Mouse (Mus musculus) lung, embryonic 15.5 days (tissue): ENCODE measurements around the gene Mamld1. TPM values are rescaled to one million over a fixed set of nuclear protein-coding genes. Genes with fewer than 3 reads are reported as not detected.
A peak's percentile ranks its signal among the peaks of the same experiment; 100 is the strongest.

ENCODE experiments used
- ATAC-seq: fragments of 200-750 bp; cut with Nextera tagmentation; 2 replicates; pipeline ENCODE4 v1.8.0; 2017; ENCODE audit warnings: moderate number of reproducible peaks, borderline replicate concordance; ENCODE audit not compliant: low FRiP score, low TSS enrichment; ENCODE audit errors: extremely low read depth
- H3K27ac ChIP-seq: fragments of 300-500 bp; sonication (generic); 2 replicates; pipeline ENCODE4 v1.5.1; 2015; ENCODE audit warnings: moderate library complexity, mild to moderate bottlenecking, inconsistent platforms
- H3K27me3 ChIP-seq: fragments of 300-500 bp; sonication (generic); 2 replicates; pipeline ENCODE4 v1.6.1; 2015; ENCODE audit warnings: inconsistent platforms
- H3K36me3 ChIP-seq: fragments of 300-500 bp; sonication (generic); 2 replicates; pipeline ENCODE4 v1.6.1; 2015; ENCODE audit warnings: inconsistent platforms
- H3K4me1 ChIP-seq: fragments of 300-500 bp; sonication (generic); 2 replicates; pipeline ENCODE4 v1.6.1; 2015; ENCODE audit warnings: inconsistent platforms
- H3K4me2 ChIP-seq: fragments of 300-500 bp; sonication (generic); 2 replicates; pipeline ENCODE4 v1.6.1; 2015; ENCODE audit warnings: inconsistent platforms, mild to moderate bottlenecking, moderate library complexity
- H3K4me3 ChIP-seq: fragments of 300-500 bp; sonication (generic); 2 replicates; pipeline ENCODE4 v1.5.1; 2015; ENCODE audit warnings: mild to moderate bottlenecking, inconsistent platforms
- H3K9ac ChIP-seq: fragments of 300-500 bp; sonication (generic); 2 replicates; pipeline ENCODE4 v1.6.1; 2015; ENCODE audit warnings: inconsistent platforms
- H3K9me3 ChIP-seq: fragments of 300-500 bp; sonication (generic); 2 replicates; pipeline ENCODE4 v1.6.1; 2016; ENCODE audit warnings: inconsistent platforms
- WGBS: fragments of 180-500 bp; shearing (Covaris S2); methylation state at CpG from one replicate; pipeline ENCODE4 v1.1.7; 2015; 5-methylcytosine and 5-hydroxymethylcytosine counted together
- polyA plus RNA-seq: library from polyadenylated mRNA; unstranded; fragments of >200 nt; fragmentation: Nextera tagmentation; extraction: Ambion mirVana; gene quantifications from 2 replicates; pipeline ENCODE4 v1.2.1, GENCODE M21; 2015

Gene Mamld1
- polyA plus RNA-seq, 1 experiment from 2014 or later: 2.9 TPM

DNA sequence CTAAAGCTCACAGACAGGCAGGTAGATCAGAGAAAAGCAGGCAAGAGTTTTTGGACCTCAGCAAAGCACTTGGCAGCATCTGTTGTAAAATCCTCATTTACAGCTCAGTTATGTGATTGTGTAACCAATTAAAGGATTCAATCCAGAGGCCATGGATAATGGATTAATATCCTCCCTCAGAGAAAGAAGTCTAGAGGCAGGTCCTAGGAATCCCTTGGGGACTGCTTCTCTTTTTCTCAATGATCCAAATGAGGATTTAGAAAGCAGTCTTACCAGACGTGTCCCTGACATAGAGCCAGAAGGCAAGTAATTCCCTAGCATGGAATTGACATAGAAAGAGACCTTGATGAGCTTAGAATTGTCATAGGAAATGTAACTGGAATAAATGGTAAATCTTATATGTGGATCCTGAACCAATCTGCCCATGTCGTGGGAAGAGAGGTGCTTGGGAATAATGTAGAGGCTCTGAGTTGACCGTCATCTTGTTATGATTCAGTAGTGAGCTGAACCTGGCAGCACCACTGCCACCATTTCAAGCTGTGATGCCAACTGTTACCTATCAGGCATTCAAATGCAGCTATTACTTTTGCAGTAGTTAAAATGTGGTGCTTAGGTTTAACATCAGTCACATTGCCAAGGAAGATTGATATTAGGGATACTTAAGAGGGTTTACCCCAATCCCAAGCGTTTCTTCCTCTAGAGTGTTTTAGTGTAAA lies 35.2 kb downstream of the Mamld1 start:
- ATAC-seq: no peak
- H3K9ac ChIP-seq: no peak overlapping the region
- H3K4me3 ChIP-seq: no peak overlapping the region
- H3K9me3 ChIP-seq: no peaks in the 10 kb centered on the region
- no peaks in the 10 kb centered on the region for H3K36me3 ChIP-seq
- H3K27ac ChIP-seq: no peak overlapping the region
- H3K27me3 ChIP-seq: no peaks in the 10 kb centered on the region
- no peak overlapping the region for H3K4me2 ChIP-seq
- no peaks in the 10 kb centered on the region for H3K4me1 ChIP-seq
- 83% methylated on average over 4 of the region's 4 CpGs for WGBS

DNA sequence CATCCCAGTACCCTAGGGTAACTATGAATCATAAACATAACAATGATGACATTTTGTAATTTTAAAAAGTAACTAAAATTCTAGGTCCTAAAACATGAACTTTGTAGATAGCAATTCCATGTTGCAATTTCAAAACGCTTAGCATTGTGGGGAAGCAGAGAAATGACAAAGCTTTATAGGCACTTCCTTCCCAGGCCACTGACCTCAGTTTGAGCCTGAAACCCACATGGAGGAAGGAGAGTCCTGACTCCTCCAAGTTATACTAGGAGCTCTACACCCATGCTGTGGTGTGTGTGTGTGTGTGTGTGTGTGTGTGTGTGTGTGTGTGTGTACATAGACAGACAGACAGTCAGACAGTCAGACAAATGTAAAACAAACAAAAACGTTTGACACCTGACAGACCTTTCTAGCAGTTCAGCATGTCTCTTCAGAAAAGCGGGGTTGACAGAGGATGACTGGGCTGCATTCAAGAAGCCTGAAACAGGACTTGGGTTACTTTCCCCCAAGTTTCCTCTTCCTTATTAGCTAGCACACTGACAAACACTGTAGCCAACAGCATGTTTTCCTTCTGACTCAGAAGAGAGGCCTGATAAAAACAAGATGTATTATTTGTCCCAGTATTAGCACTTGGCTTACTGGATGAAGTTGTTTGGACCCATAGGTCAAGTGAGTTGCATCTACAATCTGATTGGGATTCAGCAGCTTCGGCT lies 37.5 kb downstream of the Mamld1 start:
- H3K36me3 ChIP-seq: no peaks in the 10 kb centered on the region
- WGBS: 51% methylated on average over 4 of the region's 4 CpGs
- no peaks in the 10 kb centered on the region for H3K27me3 ChIP-seq

DNA sequence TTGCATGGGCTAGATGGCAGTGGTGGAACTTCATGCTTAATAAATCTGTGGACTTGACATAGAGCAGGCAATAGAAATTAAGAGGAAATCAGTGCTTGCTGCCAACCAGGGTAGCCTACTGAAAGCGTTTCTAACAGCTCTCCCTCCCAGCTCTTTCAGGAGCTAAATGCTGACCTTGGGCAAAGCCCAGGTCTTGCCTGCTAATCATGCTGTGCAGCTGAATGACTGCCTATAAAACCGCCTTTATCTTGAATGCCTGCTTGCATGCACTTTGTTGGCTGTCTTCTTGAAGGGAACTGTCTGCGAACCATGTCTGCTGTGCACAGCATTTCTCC lies 38.0 kb downstream of the Mamld1 start:
- no peak overlapping the region for H3K4me3 ChIP-seq
- 77% methylated on average over 3 of the region's 3 CpGs for WGBS
- no peak overlapping the region for H3K9ac ChIP-seq
- H3K27me3 ChIP-seq: no peaks in the 10 kb centered on the region
- no peaks in the 10 kb centered on the region for H3K36me3 ChIP-seq
- H3K4me2 ChIP-seq: no peak overlapping the region
- no peaks in the 10 kb centered on the region for H3K9me3 ChIP-seq
- no peak overlapping the region for H3K27ac ChIP-seq
- no peak for ATAC-seq
- H3K4me1 ChIP-seq: no peaks in the 10 kb centered on the region

More for the DNA sequence above, 37.5 kb downstream of the Mamld1 start:
- Histone ChIP-seq H3K4me3 (no peak overlapping the region), H3K9me3 (no peaks in the 10 kb centered on the region), H3K4me2 (no peak overlapping the region), H3K27ac (no peak overlapping the region), H3K4me1 (no peaks in the 10 kb centered on the region), H3K9ac (no peak overlapping the region)
- ATAC-seq: no peak

DNA sequence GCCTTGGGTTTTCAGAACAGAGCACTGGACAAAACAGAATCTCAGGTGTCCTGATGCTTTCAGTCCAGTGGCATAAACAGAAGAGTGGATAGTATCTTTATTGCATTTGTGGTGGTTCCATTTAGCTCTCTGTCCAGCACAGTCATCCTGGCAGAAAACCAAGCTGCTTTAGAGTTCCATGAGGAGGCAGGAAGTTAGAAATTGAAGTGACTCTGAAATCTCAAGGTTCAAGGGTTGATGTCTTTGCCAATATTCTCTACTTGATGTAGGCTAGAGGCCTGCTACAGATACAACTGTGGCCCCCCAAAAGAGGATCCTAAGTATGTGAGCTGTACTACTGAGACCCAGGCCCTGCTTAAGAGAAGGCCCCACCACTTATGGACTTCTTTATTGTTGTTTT lies 55.8 kb downstream of the Mamld1 start:
- H3K4me3 ChIP-seq: no peak overlapping the region

DNA sequence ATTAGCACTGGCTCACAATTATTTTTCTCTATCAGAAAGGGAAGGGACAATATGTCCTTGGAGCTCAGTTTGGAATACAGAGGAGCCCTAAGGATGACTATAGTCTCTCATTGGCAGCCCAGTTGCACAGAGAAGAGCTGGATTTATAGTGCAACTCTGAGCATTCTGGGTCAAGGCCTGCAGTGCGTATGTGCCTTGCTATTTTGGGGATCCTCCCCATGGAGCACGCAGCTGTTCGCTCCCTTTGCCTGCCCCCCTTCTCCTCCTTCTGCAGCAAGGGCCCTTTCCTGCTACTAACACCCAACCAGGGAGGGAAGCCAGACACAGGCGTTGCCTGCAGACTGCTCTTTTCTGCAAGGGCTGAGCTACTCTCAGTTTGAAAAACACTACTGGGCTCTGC lies 56.3 kb downstream of the Mamld1 start:
- Histone ChIP-seq H3K4me2 (no peak overlapping the region), H3K9ac (no peak overlapping the region), H3K4me3 (no peak overlapping the region), H3K27ac (no peak overlapping the region), H3K27me3 (no peaks in the 10 kb centered on the region), H3K4me1 (no peaks in the 10 kb centered on the region), H3K36me3 (no peaks in the 10 kb centered on the region), H3K9me3 (no peaks in the 10 kb centered on the region)
- ATAC-seq: no peak
- 74% methylated on average over 4 of the region's 4 CpGs for WGBS

More for the DNA sequence above, 55.8 kb downstream of the Mamld1 start:
- no peak for ATAC-seq
- Histone ChIP-seq H3K27ac (no peak overlapping the region), H3K4me1 (no peaks in the 10 kb centered on the region), H3K36me3 (no peaks in the 10 kb centered on the region), H3K9ac (no peak overlapping the region), H3K9me3 (no peaks in the 10 kb centered on the region), H3K4me2 (no peak overlapping the region), H3K27me3 (no peaks in the 10 kb centered on the region)

DNA sequence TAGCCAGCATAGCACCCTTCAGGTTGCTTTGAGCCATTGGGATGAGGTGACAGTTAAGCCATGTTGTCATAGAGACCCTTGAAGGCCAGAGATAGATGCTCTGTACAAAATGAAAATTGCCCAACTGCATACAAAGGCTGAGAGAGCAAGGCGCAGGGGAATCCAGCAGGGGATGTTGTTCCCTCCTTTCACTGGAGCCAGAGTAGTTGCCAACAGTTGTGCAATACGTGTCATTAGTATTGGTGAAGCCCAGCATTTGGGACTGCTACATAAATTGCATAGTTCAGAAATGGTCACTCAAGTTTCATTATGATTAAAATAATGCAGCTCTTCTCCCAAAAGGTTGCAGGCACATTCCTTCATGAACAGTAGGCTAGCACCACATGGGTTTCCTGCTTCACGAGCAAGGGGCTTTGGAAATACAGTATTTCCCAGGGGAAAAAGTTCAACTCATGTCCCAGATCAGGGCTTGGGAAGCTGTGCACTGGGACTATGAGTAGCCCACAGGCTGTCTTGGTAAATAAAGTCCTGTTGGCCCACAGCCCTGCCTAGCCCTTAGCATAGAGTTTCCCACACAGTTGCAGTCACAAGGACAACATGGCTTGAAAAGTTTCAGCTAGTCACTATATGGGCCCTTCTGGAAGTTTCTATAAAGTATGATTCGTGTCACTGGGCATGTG lies 58.1 kb downstream of the Mamld1 start:
- Histone ChIP-seq H3K9ac (no peak overlapping the region), H3K4me2 (no peak overlapping the region), H3K4me3 (no peak overlapping the region), H3K27me3 (no peaks in the 10 kb centered on the region), H3K4me1 (no peaks in the 10 kb centered on the region), H3K27ac (no peak overlapping the region), H3K9me3 (no peaks in the 10 kb centered on the region), H3K36me3 (no peaks in the 10 kb centered on the region)
- ATAC-seq: no peak
- 70% methylated on average over 4 of the region's 4 CpGs for WGBS

DNA sequence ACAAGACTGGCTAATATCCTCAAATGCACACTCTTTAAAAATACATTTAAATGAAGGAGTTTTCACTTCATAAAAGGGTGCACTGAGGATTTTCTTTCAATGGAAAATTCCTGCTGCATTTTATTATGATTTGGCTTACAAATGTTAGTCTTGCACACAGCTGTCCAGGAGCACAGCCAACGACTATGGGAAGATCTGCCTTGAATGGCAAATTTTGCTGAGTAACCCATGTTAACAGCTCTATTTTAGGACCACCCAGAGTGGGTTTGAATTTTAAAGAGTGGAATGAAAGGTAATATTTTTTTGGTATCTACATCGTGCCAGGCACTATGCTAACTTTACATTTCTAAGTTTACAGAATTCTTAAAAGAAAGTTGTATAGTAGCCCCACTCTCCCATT lies 60.3 kb downstream of the Mamld1 start:
- Histone ChIP-seq H3K27me3 (no peaks in the 10 kb centered on the region), H3K4me1 (no peaks in the 10 kb centered on the region), H3K4me3 (no peak overlapping the region), H3K36me3 (no peaks in the 10 kb centered on the region), H3K9me3 (no peaks in the 10 kb centered on the region), H3K4me2 (no peak overlapping the region), H3K9ac (no peak overlapping the region), H3K27ac (no peak overlapping the region)
- 49% methylated on average over 2 of the region's 2 CpGs for WGBS
- no peak for ATAC-seq

DNA sequence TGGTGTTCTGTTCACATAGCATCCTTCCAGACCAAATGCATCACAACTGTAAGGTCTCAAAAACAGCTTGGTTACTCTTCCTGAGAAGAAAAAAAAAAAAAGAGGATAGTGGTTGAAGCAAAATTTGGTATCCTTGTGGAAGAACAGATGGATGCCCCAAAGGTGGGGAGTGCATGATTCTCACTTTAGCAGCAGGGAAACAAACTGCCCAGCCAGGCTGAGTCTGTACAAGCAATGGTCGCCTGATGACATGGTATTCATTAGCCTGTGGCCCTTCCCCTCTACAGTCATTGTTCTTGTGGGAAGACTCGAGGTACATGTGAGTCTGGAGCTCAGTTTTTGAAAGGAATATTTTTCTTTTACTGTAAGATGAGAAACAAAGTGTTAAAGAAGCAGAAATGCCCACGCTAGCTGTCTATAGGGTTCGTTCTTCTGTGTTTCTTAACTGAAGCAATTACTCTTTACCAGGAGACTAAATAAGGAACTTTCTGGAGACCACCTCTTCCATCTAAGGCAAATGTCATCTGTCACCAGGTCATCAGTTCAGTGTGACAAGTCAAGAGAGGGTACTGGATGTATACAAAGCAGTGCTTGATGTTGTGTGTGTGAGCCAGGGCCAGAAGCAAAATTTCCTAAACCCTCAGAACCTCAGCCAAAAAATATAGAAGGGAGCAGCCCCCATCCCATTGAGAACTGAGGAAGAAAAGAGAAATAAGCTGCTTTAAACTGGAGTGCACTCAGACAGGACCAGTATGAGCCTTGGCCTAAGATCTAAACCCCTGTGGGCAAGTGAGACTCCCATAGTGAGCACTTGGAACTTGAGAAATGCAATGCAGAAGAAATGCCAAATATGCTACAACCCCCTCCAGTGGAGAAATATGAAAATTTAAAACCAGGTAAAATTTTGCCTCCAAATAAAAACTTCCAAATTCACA lies 72.6 kb downstream of the Mamld1 start:
- no peaks in the 10 kb centered on the region for H3K36me3 ChIP-seq
- no peak overlapping the region for H3K4me3 ChIP-seq
- WGBS: 51% methylated on average over 4 of the region's 4 CpGs
- ATAC-seq: peak; percentile 85; the same call in 1 of the 2 replicates
- H3K27ac ChIP-seq: no peak overlapping the region
- H3K27me3 ChIP-seq: no peaks in the 10 kb centered on the region
- no peak overlapping the region for H3K9ac ChIP-seq
- no peaks in the 10 kb centered on the region for H3K9me3 ChIP-seq
- H3K4me2 ChIP-seq: no peak overlapping the region
- no peaks in the 10 kb centered on the region for H3K4me1 ChIP-seq

DNA sequence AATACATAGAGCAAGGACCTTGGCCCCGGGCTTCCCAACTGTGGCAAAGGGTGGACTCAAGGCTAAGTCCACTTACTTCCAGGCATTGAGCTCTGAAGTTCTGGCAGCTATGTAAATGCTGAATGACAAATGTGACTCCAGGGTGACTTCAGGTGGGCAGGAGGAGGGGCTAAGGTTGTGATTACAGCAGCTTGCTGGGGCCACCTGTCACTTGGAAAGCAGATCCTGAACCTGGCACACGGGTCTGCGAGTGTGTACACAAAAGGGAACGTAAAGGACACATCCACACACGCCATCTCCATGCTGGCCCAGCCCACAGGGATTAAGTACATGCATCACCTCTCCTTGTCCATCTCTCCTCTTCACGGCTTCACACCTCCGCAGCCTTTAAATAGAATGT lies 75.0 kb downstream of the Mamld1 start:
- Histone ChIP-seq H3K9ac (no peak overlapping the region), H3K4me3 (no peak overlapping the region), H3K9me3 (no peaks in the 10 kb centered on the region), H3K27me3 (no peaks in the 10 kb centered on the region), H3K4me2 (no peak overlapping the region), H3K27ac (no peak overlapping the region), H3K4me1 (no peaks in the 10 kb centered on the region), H3K36me3 (no peaks in the 10 kb centered on the region)
- ATAC-seq: no peak
- WGBS: 70% methylated on average over 7 of the region's 7 CpGs

DNA sequence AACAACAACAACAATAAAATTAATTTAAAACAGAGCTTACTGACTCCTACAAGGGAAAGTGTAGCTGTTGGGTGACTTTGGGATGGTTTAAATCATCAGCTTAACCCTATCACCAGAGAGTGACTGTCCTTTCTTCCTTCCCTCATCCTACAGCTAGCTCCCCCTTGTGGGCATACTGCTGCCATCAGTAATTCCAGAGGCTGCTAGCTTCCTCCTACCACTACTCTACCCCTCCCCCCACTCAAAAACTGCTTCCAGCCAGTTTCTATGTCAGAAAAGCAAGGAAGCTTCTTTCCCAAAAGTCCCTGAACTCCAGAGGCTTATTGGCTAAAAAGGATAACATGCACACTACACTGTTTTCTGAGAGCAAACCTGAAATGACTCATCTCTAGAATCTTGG lies 81.4 kb downstream of the Mamld1 start:
- H3K27me3 ChIP-seq: no peaks in the 10 kb centered on the region
- H3K9ac ChIP-seq: no peak overlapping the region
- H3K4me2 ChIP-seq: no peak overlapping the region
- H3K27ac ChIP-seq: no peak overlapping the region
- no peak overlapping the region for H3K4me3 ChIP-seq
- no peaks in the 10 kb centered on the region for H3K4me1 ChIP-seq
- H3K9me3 ChIP-seq: no peaks in the 10 kb centered on the region
- no peak for ATAC-seq
- H3K36me3 ChIP-seq: no peaks in the 10 kb centered on the region

DNA sequence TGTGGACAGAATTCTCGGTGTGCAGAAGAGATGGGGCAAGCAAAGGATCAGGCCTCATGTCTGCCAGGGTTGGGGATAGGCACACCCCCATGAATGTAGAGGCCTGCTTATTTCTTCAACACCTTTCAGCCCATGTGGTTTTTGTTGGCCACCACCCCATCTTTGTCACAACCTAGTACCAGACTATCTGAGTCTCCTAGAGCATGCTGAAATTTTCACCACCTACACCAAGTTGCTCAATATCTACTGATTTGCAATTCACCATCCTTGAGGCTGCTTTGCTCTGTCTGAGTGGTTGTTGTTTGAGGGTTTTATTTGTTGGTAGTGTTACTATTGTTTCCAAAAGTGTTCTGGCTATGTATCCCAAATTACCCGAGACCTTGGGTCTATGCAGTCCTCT lies 91.3 kb downstream of the Mamld1 start:
- no peaks in the 10 kb centered on the region for H3K4me1 ChIP-seq
- no peaks in the 10 kb centered on the region; the same call in 1 of the 2 replicates for H3K27me3 ChIP-seq
- H3K36me3 ChIP-seq: no peaks in the 10 kb centered on the region
- H3K9ac ChIP-seq: no peak overlapping the region
- WGBS: 76% methylated on average over 2 of the region's 2 CpGs
- no peak overlapping the region for H3K4me3 ChIP-seq
- no peak overlapping the region for H3K4me2 ChIP-seq
- H3K9me3 ChIP-seq: no peaks in the 10 kb centered on the region
- no peak overlapping the region for H3K27ac ChIP-seq
- ATAC-seq: no peak
